Mouse (Mus musculus) kidney, adult 2 months (tissue): ENCODE measurements at regions not wholly inside any gene's neighbourhood (a gene's known extent, or its start where the extent isn't known, plus 50 kb on each side); places are given as distances from the start of the nearest gene placed in this dataset.

Experiments used
- DNase-seq: peaks from one replicate; pipeline ENCODE4 v3.0.0; 2021
- H3K27ac ChIP-seq: fragments of 200-500 bp; 2 replicates; pipeline ENCODE4 v1.5.1; 2012; ENCODE audit warnings: low read depth, low read length, control low read depth, inconsistent platforms; ENCODE audit not compliant: insufficient read depth
- H3K27me3 ChIP-seq: fragments of 200-500 bp; replicated peaks from 2 replicates; pipeline ENCODE4 v1.6.1; 2012; ENCODE audit warnings: mild to moderate bottlenecking, moderate library complexity, low read length, inconsistent platforms; ENCODE audit not compliant: control insufficient read depth, insufficient read depth
- H3K36me3 ChIP-seq: fragments of 200-500 bp; 2 replicates; pipeline ENCODE4 v1.6.1; 2012; ENCODE audit warnings: mild to moderate bottlenecking, moderate library complexity, low read length, inconsistent platforms; ENCODE audit not compliant: control insufficient read depth, insufficient read depth
- H3K4me1 ChIP-seq: fragments of 200-500 bp; 2 replicates; pipeline ENCODE4 v1.6.1; 2011; ENCODE audit warnings: low read length; ENCODE audit not compliant: control insufficient read depth, insufficient read depth
- H3K4me3 ChIP-seq: fragments of 200-500 bp; 2 replicates; pipeline ENCODE4 v1.5.1; 2011; ENCODE audit warnings: mild to moderate bottlenecking, low read depth, low read length, control low read depth; ENCODE audit not compliant: insufficient read depth
- CTCF ChIP-seq: fragments of 200-500 bp; conservative IDR thresholded peaks from 2 replicates; pipeline ENCODE4 v1.5.1; 2011; ENCODE audit warnings: low read depth, mild to moderate bottlenecking, control low read depth, low read length, moderate library complexity, mixed read lengths; ENCODE audit not compliant: insufficient read depth, insufficient read length
- POLR2A ChIP-seq: fragments of 200-500 bp; IDR thresholded peaks from one replicate; pipeline ENCODE4 v1.6.1; 2011; ENCODE audit warnings: low read depth, low read length, control low read depth
- WGBS: fragments of 180-500 bp; shearing (Covaris S2); methylation state at CpG from one replicate; pipeline ENCODE4 v1.1.7; 2018; 5-methylcytosine and 5-hydroxymethylcytosine counted together

GRCm38 (mm10) chr12:107362120-107362519, 126.3 kb upstream of the 3110018I06Rik start:
- TF ChIP-seq CTCF (no peak), POLR2A (no peak)
- Histone ChIP-seq H3K27ac (no peak overlapping the region), H3K36me3 (no peaks in the 10 kb centered on the region), H3K4me3 (no peak overlapping the region), H3K27me3 (no peaks in the 10 kb centered on the region; the same call in 1 of the 2 replicates), H3K4me1 (no peaks in the 10 kb centered on the region)
- no peak for DNase-seq
- WGBS, result 63% methylated on average over 10 of the region's 10 CpGs

- Histone ChIP-seq H3K4me1 (no peaks in the 10 kb centered on the region), H3K36me3 (no peaks in the 10 kb centered on the region), H3K27ac (no peak overlapping the region), H3K27me3 (no peaks in the 10 kb centered on the region; the same call in 1 of the 2 replicates), H3K4me3 (no peak overlapping the region)
- 82% methylated on average over 7 of the region's 7 CpGs for WGBS
- TF ChIP-seq CTCF (no peak), POLR2A (no peak)
- DNase-seq, result no peak
Measured at GRCm38 (mm10) chr12:107372254-107372653, 116.2 kb upstream of the 3110018I06Rik start.

- H3K27me3 ChIP-seq, result no peaks in the 10 kb centered on the region
- WGBS, result 77% methylated on average over 14 of the region's 14 CpGs
- H3K4me3 ChIP-seq, result no peak overlapping the region
- no peak for DNase-seq
- no peaks in the 10 kb centered on the region for H3K36me3 ChIP-seq
- TF ChIP-seq POLR2A (no peak), CTCF (no peak)
- no peaks in the 10 kb centered on the region for H3K4me1 ChIP-seq
- H3K27ac ChIP-seq, result no peak overlapping the region
Measured at GRCm38 (mm10) chr12:107392050-107392795, 96.2 kb upstream of the 3110018I06Rik start.

- no peaks in the 10 kb centered on the region for H3K27me3 ChIP-seq
- no peaks in the 10 kb centered on the region for H3K36me3 ChIP-seq
- no peaks in the 10 kb centered on the region for H3K4me1 ChIP-seq
- no peak overlapping the region for H3K4me3 ChIP-seq
- WGBS, result 68% methylated on average over 1 of the region's 1 CpGs
- TF ChIP-seq CTCF (no peak), POLR2A (no peak)
- H3K27ac ChIP-seq, result no peak overlapping the region
- DNase-seq, result no peak
Measured at GRCm38 (mm10) chr12:107394467-107394866, 94.0 kb upstream of the 3110018I06Rik start.

- Histone ChIP-seq H3K27me3 (no peaks in the 10 kb centered on the region), H3K27ac (no peak overlapping the region), H3K4me3 (no peak overlapping the region), H3K36me3 (no peaks in the 10 kb centered on the region), H3K4me1 (no peaks in the 10 kb centered on the region)
- 80% methylated on average over 10 of the region's 10 CpGs for whole genome bisulfite sequencing
- TF ChIP-seq CTCF (no peak), POLR2A (no peak)
- DNase-seq, result no peak
Measured at GRCm38 (mm10) chr12:107404821-107405220, 83.6 kb upstream of the 3110018I06Rik start.

GRCm38 (mm10) chr12:107423923-107424322, 64.5 kb upstream of the 3110018I06Rik start:
- DNase-seq, result no peak
- no peak overlapping the region for H3K27ac ChIP-seq
- no peaks in the 10 kb centered on the region for H3K4me1 ChIP-seq
- H3K36me3 ChIP-seq, result no peaks in the 10 kb centered on the region
- no peak for TF ChIP-seq POLR2A
- no peak for TF ChIP-seq CTCF
- H3K27me3 ChIP-seq, result no peaks in the 10 kb centered on the region
- H3K4me3 ChIP-seq, result no peak overlapping the region
- WGBS, result 68% methylated on average over 7 of the region's 7 CpGs

- Histone ChIP-seq H3K4me1 (no peaks in the 10 kb centered on the region), H3K4me3 (no peak overlapping the region), H3K36me3 (no peaks in the 10 kb centered on the region), H3K27ac (no peak overlapping the region), H3K27me3 (no peaks in the 10 kb centered on the region)
- WGBS, result 56% methylated on average over 4 of the region's 4 CpGs
- no peak for DNase-seq
- no peak for TF ChIP-seq POLR2A
- TF ChIP-seq CTCF, result no peak
Measured at GRCm38 (mm10) chr12:107438506-107438905, 49.9 kb upstream of the 3110018I06Rik start.
